Mouse (Mus musculus) colon, adult 2 months (tissue): ENCODE data around the gene Dpp4. TPM values are rescaled to one million over a fixed set of nuclear protein-coding genes. Genes with fewer than 3 reads are reported as not detected.

Experiments used
- polyA plus RNA-seq: library from polyadenylated mRNA; depleted of rRNA; stranded (reverse); fragments of >200 nt; gene quantifications from 2 replicates; pipeline ENCODE4 v1.2.3, GENCODE M21; 2012; rRNA removed

Dpp4 gene
- 4.1 and 4.7 TPM in 2 replicates for polyA plus RNA-seq

GRCm38 (mm10) chr2:62412081-62412821, at the start of gene Dpp4:
TSS of gene Dpp4 (minus strand) at chr2:62412231.

Other genes with a start within 250 kb of the Dpp4 start
- gene Gcg, start 71.4 kb upstream of the Dpp4 start, polyA plus RNA-seq: 38.4 and 41.5 TPM in 2 replicates
- gene Fap, start 161.8 kb upstream of the Dpp4 start, polyA plus RNA-seq: 0.41 and 0.42 TPM in 2 replicates
- 13.6 and 13.9 TPM in 2 replicates for gene Ifih1, start 234.0 kb upstream of the Dpp4 start, polyA plus RNA-seq